Mouse (Mus musculus): Measurements from ENCODE around the gene Pamr1.

The Pamr1 gene

GRCm38 (mm10) chr2:102600516-102600915 lies 50.7 kb downstream of the Pamr1 start:
- no peak for DNase-seq

GRCm38 (mm10) chr2:102610485-102610884 lies 60.7 kb downstream of the Pamr1 start:
- DNase-seq: no peak

- no peak for DNase-seq
Measured at GRCm38 (mm10) chr2:102616637-102617036, 66.8 kb downstream of the Pamr1 start.

- DNase-seq: no peak
Measured at GRCm38 (mm10) chr2:102620744-102621429, 71.1 kb downstream of the Pamr1 start.

- no peak for DNase-seq
Measured at GRCm38 (mm10) chr2:102622176-102622575, 72.4 kb downstream of the Pamr1 start.

GRCm38 (mm10) chr2:102622943-102623342 lies 73.1 kb downstream of the Pamr1 start:
- DNase-seq: no peak

GRCm38 (mm10) chr2:102624538-102624937 lies 74.7 kb downstream of the Pamr1 start:
- no peak for DNase-seq

GRCm38 (mm10) chr2:102632361-102632760 lies 82.5 kb downstream of the Pamr1 start:
- no peak for DNase-seq

GRCm38 (mm10) chr2:102634010-102634409 lies 84.2 kb downstream of the Pamr1 start:
- DNase-seq: no peak

GRCm38 (mm10) chr2:102635523-102636060 lies 85.8 kb downstream of the Pamr1 start:
- DNase-seq: no peak

- DNase-seq: no peak
Measured at GRCm38 (mm10) chr2:102636116-102636600, 86.3 kb downstream of the Pamr1 start.

GRCm38 (mm10) chr2:102638140-102638539 lies 88.3 kb downstream of the Pamr1 start:
- no peak for DNase-seq

GRCm38 (mm10) chr2:102638690-102639089 lies 88.9 kb downstream of the Pamr1 start:
- no peak for DNase-seq

GRCm38 (mm10) chr2:102648845-102649500 lies 99.2 kb downstream of the Pamr1 start:
- peak; percentile 59 for DNase-seq

- DNase-seq: no peak
Measured at GRCm38 (mm10) chr2:102650322-102650721, 100.5 kb downstream of the Pamr1 start.

- no peak for DNase-seq
Measured at GRCm38 (mm10) chr2:102655966-102656725, 106.3 kb downstream of the Pamr1 start.

GRCm38 (mm10) chr2:102657726-102658125 lies 107.9 kb downstream of the Pamr1 start:
- peak; percentile 64 for DNase-seq

GRCm38 (mm10) chr2:102658163-102658660 lies 108.4 kb downstream of the Pamr1 start, which contains the start of gene Slc1a2:
Slc1a2 (plus strand) TSS chr2:102658659.
- DNase-seq: peak; percentile 68

GRCm38 (mm10) chr2:102658661-102659520 lies 109.1 kb downstream of the Pamr1 start:
- peak; percentile 80 for DNase-seq

- peak; percentile 39 for DNase-seq
Measured at GRCm38 (mm10) chr2:102659521-102659830, 109.7 kb downstream of the Pamr1 start.

- DNase-seq: no peak
Measured at GRCm38 (mm10) chr2:102661052-102661451, 111.2 kb downstream of the Pamr1 start.

GRCm38 (mm10) chr2:102662911-102663310 lies 113.1 kb downstream of the Pamr1 start:
- DNase-seq: no peak
